Mouse (Mus musculus) forebrain, postnatal 0 days (tissue): ENCODE results near the gene Gfra4. TPM values are rescaled to one million over a fixed set of nuclear protein-coding genes. Genes with fewer than 3 reads are reported as not detected.
"Not testable (repeated sequence)": the region's sequence is repeated elsewhere in the genome, so short reads cannot be mapped to it uniquely, and the experiment has no call there.

Experiments
- ATAC-seq: fragments of 200-750 bp; cut with Nextera tagmentation; 2 replicates; pipeline ENCODE4 v1.8.0; 2017; ENCODE audit warnings: mild to moderate bottlenecking, moderate library complexity
- DNase-seq: peaks from one replicate; pipeline ENCODE4 v3.0.0-alpha.2; 2015
- H3K27ac ChIP-seq: fragments of 300-500 bp; sonication (generic); 2 replicates; pipeline ENCODE4 v1.5.1; 2014; ENCODE audit warnings: low read depth, mild to moderate bottlenecking, antibody characterized with exemption, low read length, moderate library complexity, mixed read lengths
- H3K27me3 ChIP-seq: fragments of 300-500 bp; sonication (generic); 2 replicates; pipeline ENCODE4 v1.6.1; 2014; ENCODE audit warnings: mild to moderate bottlenecking, low read length, mixed read lengths; ENCODE audit not compliant: insufficient read depth
- H3K36me3 ChIP-seq: fragments of 300-500 bp; sonication (generic); 2 replicates; pipeline ENCODE4 v1.6.1; 2014; ENCODE audit warnings: mild to moderate bottlenecking, moderate library complexity; ENCODE audit not compliant: insufficient read depth
- H3K4me1 ChIP-seq: fragments of 300-500 bp; sonication (generic); 2 replicates; pipeline ENCODE4 v1.6.1; 2014; ENCODE audit warnings: antibody characterized with exemption; ENCODE audit not compliant: insufficient read depth
- H3K4me2 ChIP-seq: fragments of 300-500 bp; sonication (generic); 2 replicates; pipeline ENCODE4 v1.6.1; 2014; ENCODE audit warnings: low read depth, mild to moderate bottlenecking, moderate library complexity
- H3K4me3 ChIP-seq: fragments of 300-500 bp; sonication (generic); 2 replicates; pipeline ENCODE4 v1.5.1; 2014; ENCODE audit warnings: low read depth, low read length, mixed read lengths
- H3K9ac ChIP-seq: fragments of 300-500 bp; sonication (generic); 2 replicates; pipeline ENCODE4 v1.6.1; 2014; ENCODE audit warnings: mild to moderate bottlenecking
- H3K9me3 ChIP-seq: fragments of 300-500 bp; sonication (generic); 2 replicates; pipeline ENCODE4 v1.6.1; 2016; ENCODE audit warnings: low read length
- CTCF ChIP-seq: sonication (generic); IDR thresholded peaks from 2 replicates; pipeline ENCODE4 v1.5.1; 2016; ENCODE audit warnings: antibody characterized with exemption, control low read depth, low read depth
- WGBS: fragments of 180-500 bp; shearing (Covaris S2); extraction: QIAGEN DNeasy Blood & Tissue Kit; methylation state at CpG from one replicate; pipeline ENCODE4 v1.1.7; 2014; 5-methylcytosine and 5-hydroxymethylcytosine counted together
- polyA plus RNA-seq: library from polyadenylated mRNA; unstranded; fragments of >200 nt; fragmentation: Nextera tagmentation; extraction: Ambion mirVana; gene quantifications from 2 replicates; pipeline ENCODE4 v1.2.1, GENCODE M21; 2015
- total RNA-seq: library from RNA; depleted of rRNA; stranded (reverse); fragments of >200 nt; gene quantifications from 2 replicates; pipeline ENCODE4 v1.2.3, GENCODE M21; 2014

The Gfra4 gene
- total and polyA plus RNA-seq, 2 experiments from 2014 or later: 39.8 to 61.9 TPM

GRCm38 (mm10) chr2:131038197-131038596, 4.7 kb downstream of the Gfra4 start:
- Histone ChIP-seq H3K27me3 (0 out of 2 replicates have a peak, but pooled peaks cover 3% of the 10 kb centered on the region), H3K27ac (no peak overlapping the region), H3K9ac (no peak overlapping the region), H3K4me1 (peaks cover 7% of the 10 kb centered on the region; the same call in 1 of the 2 replicates), H3K4me2 (no peak overlapping the region), H3K4me3 (no peak overlapping the region), H3K36me3 (no peaks in the 10 kb centered on the region), H3K9me3 (0 out of 2 replicates have a peak, but pooled peaks cover 3% of the 10 kb centered on the region)
- 94% methylated on average over 6 of the region's 6 CpGs for WGBS
- no peak for TF ChIP-seq CTCF
- ATAC-seq (no peak), DNase-seq (no peak)

- ATAC-seq: no peak
- no peaks in the 10 kb centered on the region for H3K36me3 ChIP-seq
- TF ChIP-seq CTCF: no peak
- H3K27me3 ChIP-seq: 0 out of 2 replicates have a peak, but pooled peaks cover under 1% of the 10 kb centered on the region
- H3K9me3 ChIP-seq: 0 out of 2 replicates have a peak, but pooled peaks cover 3% of the 10 kb centered on the region
- no peak overlapping the region for H3K27ac ChIP-seq
- WGBS: 51% methylated on average over 17 of the region's 17 CpGs
- peaks cover 7% of the 10 kb centered on the region; the same call in 1 of the 2 replicates for H3K4me1 ChIP-seq
- no peak for DNase-seq
- H3K9ac ChIP-seq: no peak overlapping the region
- no peak overlapping the region for H3K4me2 ChIP-seq
- H3K4me3 ChIP-seq: no peak overlapping the region
Measured at GRCm38 (mm10) chr2:131037226-131037990, 5.5 kb downstream of the Gfra4 start.

- Histone ChIP-seq H3K4me2 (no peak overlapping the region), H3K9ac (no peak overlapping the region), H3K4me3 (no peak overlapping the region), H3K9me3 (0 out of 2 replicates have a peak, but pooled peaks cover 3% of the 10 kb centered on the region), H3K36me3 (no peaks in the 10 kb centered on the region), H3K27ac (no peak overlapping the region), H3K4me1 (peaks cover 7% of the 10 kb centered on the region; the same call in 1 of the 2 replicates), H3K27me3 (no peaks in the 10 kb centered on the region)
- ATAC-seq (no peak), DNase-seq (no peak)
- TF ChIP-seq CTCF: no peak
Measured at GRCm38 (mm10) chr2:131036757-131037156, 6.1 kb downstream of the Gfra4 start.

GRCm38 (mm10) chr2:131036343-131036742, 6.5 kb downstream of the Gfra4 start:
- WGBS: 95% methylated on average over 2 of the region's 2 CpGs
- Histone ChIP-seq H3K9me3 (0 out of 2 replicates have a peak, but pooled peaks cover 3% of the 10 kb centered on the region), H3K4me3 (no peak overlapping the region), H3K36me3 (no peaks in the 10 kb centered on the region), H3K27ac (no peak overlapping the region), H3K4me1 (peaks cover 7% of the 10 kb centered on the region; the same call in 1 of the 2 replicates), H3K4me2 (no peak overlapping the region), H3K27me3 (no peaks in the 10 kb centered on the region), H3K9ac (no peak overlapping the region)
- TF ChIP-seq CTCF: no peak
- no peak for ATAC-seq
- no peak for DNase-seq

GRCm38 (mm10) chr2:131031406-131031805, 11.5 kb downstream of the Gfra4 start:
- H3K27me3 ChIP-seq, DNase-seq, H3K4me2 ChIP-seq, H3K27ac ChIP-seq, H3K9me3 ChIP-seq, H3K4me1 ChIP-seq, H3K9ac ChIP-seq, ATAC-seq, H3K4me3 ChIP-seq: not testable (repeated sequence)
- WGBS: 77% methylated on average over 1 of the region's 1 CpGs
- peaks cover 21% of the 10 kb centered on the region for H3K36me3 ChIP-seq

- Histone ChIP-seq H3K27me3 (no peaks in the 10 kb centered on the region), H3K4me2 (no peak overlapping the region), H3K9ac (no peak overlapping the region), H3K4me3 (no peak overlapping the region), H3K27ac (no peak overlapping the region), H3K9me3 (0 out of 2 replicates have a peak, but pooled peaks cover 3% of the 10 kb centered on the region), H3K36me3 (peaks cover 24% of the 10 kb centered on the region), H3K4me1 (no peaks in the 10 kb centered on the region)
- DNase-seq (no peak), ATAC-seq (no peak)
- no peak for TF ChIP-seq CTCF
- 100% methylated on average over 1 of the region's 1 CpGs for WGBS
Measured at GRCm38 (mm10) chr2:131030998-131031397, 11.9 kb downstream of the Gfra4 start.

DNA sequence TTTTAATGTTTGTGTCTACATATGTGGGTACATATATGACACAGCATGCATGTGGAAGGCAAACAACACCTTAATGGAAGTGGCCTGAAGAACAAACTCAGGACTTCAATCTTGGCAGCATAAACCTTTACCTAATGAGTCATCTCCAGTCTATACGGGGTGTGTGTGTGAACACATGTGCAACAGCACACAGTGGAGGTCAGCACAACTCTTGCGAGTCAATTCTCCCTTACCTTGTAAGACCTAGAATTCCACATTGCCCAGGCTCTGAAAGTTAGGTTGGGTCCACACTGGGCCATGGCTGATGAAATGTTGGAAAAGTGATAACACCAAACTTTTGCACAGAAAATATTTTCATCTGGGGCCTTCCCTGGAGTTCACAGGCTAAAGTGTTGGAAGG, 12.3 kb downstream of the Gfra4 start:
- WGBS: 96% methylated on average over 2 of the region's 2 CpGs
- no peaks in the 10 kb centered on the region for H3K4me1 ChIP-seq
- no peaks in the 10 kb centered on the region for H3K27me3 ChIP-seq
- DNase-seq (no peak), ATAC-seq (no peak)
- TF ChIP-seq CTCF: no peak
- no peak overlapping the region for H3K4me2 ChIP-seq
- no peak overlapping the region for H3K9ac ChIP-seq
- no peak overlapping the region for H3K4me3 ChIP-seq
- H3K9me3 ChIP-seq: 0 out of 2 replicates have a peak, but pooled peaks cover 3% of the 10 kb centered on the region
- peaks cover 29% of the 10 kb centered on the region for H3K36me3 ChIP-seq
- no peak overlapping the region for H3K27ac ChIP-seq
